Mouse (Mus musculus) liver, postnatal 0 days (tissue): ENCODE measurements at regions not wholly inside any gene's neighbourhood (a gene's known extent, or its start where the extent isn't known, plus 50 kb on each side); places are given as distances from the start of the nearest gene placed in this dataset.

Source experiments
- CTCF ChIP-seq: sonication (generic); IDR thresholded peaks from 2 replicates; pipeline ENCODE4 v1.5.1; 2016; ENCODE audit warnings: antibody characterized with exemption, low read depth
- EP300 ChIP-seq: IDR thresholded peaks from 2 replicates; pipeline ENCODE4 v1.6.1; 2016; ENCODE audit warnings: antibody characterized with exemption, low read depth, mild to moderate bottlenecking

DNA sequence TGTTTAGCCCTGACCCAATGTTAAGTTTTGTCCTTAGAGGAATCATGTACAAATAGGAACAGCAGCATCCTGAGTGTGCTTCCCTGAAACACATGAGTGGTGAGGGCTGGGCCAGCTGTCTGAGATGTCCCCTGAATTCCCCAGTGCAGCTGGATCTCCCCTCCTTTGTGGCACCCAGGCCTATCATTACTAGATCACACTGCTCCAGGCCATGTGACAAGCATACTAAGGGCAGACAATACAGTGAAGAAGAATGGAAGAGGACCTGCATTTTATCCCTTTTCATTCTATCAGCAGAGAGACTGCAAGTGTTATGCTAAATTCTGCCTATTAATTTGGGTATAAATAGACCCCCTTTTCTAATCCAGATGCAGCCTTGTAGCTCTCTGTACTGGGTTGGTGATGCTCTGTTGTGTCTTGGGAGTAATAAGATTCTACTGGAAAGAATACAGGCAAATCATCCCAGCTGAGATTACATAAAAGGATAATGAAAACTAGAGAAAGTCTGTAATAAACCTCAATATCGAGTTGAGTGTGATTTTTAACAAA lies 418.3 kb downstream of the Brinp2 start:
- TF ChIP-seq EP300: no peak
- TF ChIP-seq CTCF: no peak
